10 mouse cellular contexts compared by ENCODE assay signal in the genomic region with DNA sequence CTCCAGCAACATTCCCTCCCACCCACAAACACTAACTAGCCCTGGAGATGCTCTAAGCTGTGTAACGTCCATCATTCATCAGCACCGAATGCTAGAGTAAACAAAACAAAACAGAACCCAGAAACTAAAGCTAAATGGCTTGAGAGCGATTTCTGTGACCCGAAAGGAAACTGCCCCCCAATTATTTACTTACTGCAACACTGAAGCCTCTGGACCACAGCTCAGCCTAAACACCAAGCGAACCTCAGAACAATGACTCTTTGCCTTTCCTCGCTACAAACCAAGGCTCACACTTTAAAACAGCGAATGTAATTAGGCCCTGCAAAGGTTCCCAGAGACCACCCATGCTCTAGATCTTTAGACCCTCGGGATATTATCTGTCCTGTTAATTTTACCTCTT. TPM values are rescaled to one million over a fixed set of nuclear protein-coding genes. Genes with fewer than 3 reads are reported as not detected.
A peak's percentile ranks its signal among the peaks of the same experiment; 100 is the strongest.
DNase-seq lines count a peak whose midpoint lies in the region; ATAC-seq and TF ChIP-seq lines count a peak whose summit lies in the region.
"Had no signal": no experiment of that assay in that cellular context is flagged by ENCODE, and none has a peak within 500 bp of the region (broad histone marks: within the 10 kb centered on the region; RNA-seq: fewer than 3 reads in every experiment).

No protein-coding gene starts in this region.

- no peaks in the 10 kb centered on the region for H3K79me2 ChIP-seq in heart, adult 2 months (replicated peaks; ENCODE audit: control insufficient read depth, insufficient read depth, low read length)

- no peak for TF ChIP-seq POLR2A in heart, adult 2 months (IDR thresholded peaks at IDR 0.05; ENCODE audit: insufficient read depth, low read depth, low read length)

- DNase-seq in heart, adult 2 months: no peak
- DNase-seq in embryo, embryonic 10.5 days (ENCODE audit: low spot score): peak; percentile 59
- no peak for DNase-seq in forebrain, postnatal 0 days
- DNase-seq in liver, embryonic 14.5 days (ENCODE audit: low read depth in 3 of 3, low spot score in 3 of 3): no peak
- no peak for DNase-seq in adrenal gland, postnatal 25 days
- no peak for DNase-seq in adrenal gland, adult 18-20 months (ENCODE audit: low spot score in 2 of 2)
- no peak for DNase-seq in layer of hippocampus, postnatal 14 days (ENCODE audit: low spot score in 2 of 2)
- DNase-seq: cerebellum, postnatal 10 days; gastrocnemius, postnatal 14 days had no signal

- peak overlapping the region; percentile 80 for H3K9ac ChIP-seq in heart, embryonic 13.5 days
- H3K9ac ChIP-seq in heart, adult 2 months (ENCODE audit: low read depth, low read length): no peak overlapping the region
- H3K9ac ChIP-seq in forebrain, postnatal 0 days: no peak overlapping the region
- H3K9ac ChIP-seq in liver, embryonic 14.5 days (replicated peaks): no peak overlapping the region

- H3K27me3 ChIP-seq in heart, embryonic 13.5 days (replicated peaks): no peaks in the 10 kb centered on the region
- H3K27me3 ChIP-seq in heart, adult 2 months (ENCODE audit: control insufficient read depth, insufficient read depth, low read length): 0 out of 2 replicates have a peak, but pooled peaks cover 2% of the 10 kb centered on the region
- no peaks in the 10 kb centered on the region; the same call in 1 of the 2 replicates for H3K27me3 ChIP-seq in forebrain, postnatal 0 days (ENCODE audit: insufficient read depth, low read length)
- H3K27me3 ChIP-seq in liver, embryonic 14.5 days (ENCODE audit: control insufficient read depth, insufficient read depth, low read length): no peaks in the 10 kb centered on the region; the same call in 1 of the 2 replicates

- 15% methylated on average over 8 of the region's 8 CpGs for WGBS in heart, embryonic 13.5 days
- WGBS in heart, adult 2 months: 33% methylated on average over 8 of the region's 8 CpGs
- 11% methylated on average over 8 of the region's 8 CpGs for WGBS in forebrain, postnatal 0 days
- WGBS in liver, embryonic 14.5 days (ENCODE audit: insufficient replicate concordance): 31% methylated on average over 8 of the region's 8 CpGs

- no peaks in the 10 kb centered on the region for H3K9me3 ChIP-seq in heart, embryonic 13.5 days
- H3K9me3 ChIP-seq in forebrain, postnatal 0 days (ENCODE audit: low read length): no peaks in the 10 kb centered on the region
- H3K9me3 ChIP-seq in liver, embryonic 14.5 days (ENCODE audit: control insufficient read depth, low read length): no peaks in the 10 kb centered on the region

- peak overlapping the region; percentile 70 for H3K27ac ChIP-seq in heart, embryonic 13.5 days (replicated peaks)
- H3K27ac ChIP-seq in heart, adult 2 months: no peak overlapping the region
- H3K27ac ChIP-seq in forebrain, postnatal 0 days (ENCODE audit: low read depth, low read length): no peak overlapping the region
- no peak overlapping the region for H3K27ac ChIP-seq in liver, embryonic 14.5 days

- ATAC-seq in heart, embryonic 13.5 days (ENCODE audit: extremely low read depth, insufficient number of reproducible peaks, low FRiP score, low TSS enrichment): no peak
- ATAC-seq in forebrain, postnatal 0 days: no peak
- no peak for ATAC-seq in liver, embryonic 14.5 days (ENCODE audit: insufficient read depth)

- no peak for TF ChIP-seq CTCF in heart, adult 2 months (IDR thresholded peaks at IDR 0.05)
- no peak for TF ChIP-seq CTCF in forebrain, postnatal 0 days (IDR thresholded peaks at IDR 0.05; ENCODE audit: low read depth)
- no peak for TF ChIP-seq CTCF in liver, embryonic 14.5 days (IDR thresholded peaks at IDR 0.05; ENCODE audit: low read depth)

- TF ChIP-seq EP300 in heart, adult 2 months (IDR thresholded peaks at IDR 0.05; ENCODE audit: insufficient read depth, low read depth, low read length): no peak
- no peak for TF ChIP-seq EP300 in liver, embryonic 14.5 days (IDR thresholded peaks at IDR 0.05; ENCODE audit: low read depth)

- H3K4me1 ChIP-seq in heart, embryonic 13.5 days: peaks cover 66% of the 10 kb centered on the region
- no peaks in the 10 kb centered on the region for H3K4me1 ChIP-seq in heart, adult 2 months (ENCODE audit: control insufficient read depth, insufficient read depth, low read length)
- no peaks in the 10 kb centered on the region for H3K4me1 ChIP-seq in forebrain, postnatal 0 days (ENCODE audit: insufficient read depth)
- no peaks in the 10 kb centered on the region for H3K4me1 ChIP-seq in liver, embryonic 14.5 days (replicated peaks; ENCODE audit: control insufficient read depth in 2 of 2, insufficient read depth in 2 of 2, low read length in 1 of 2)

- intact Hi-C loops in heart, adult 2 months (cut with DNase I): no loop called here

- H3K4me2 ChIP-seq in heart, embryonic 13.5 days: peak overlapping the region; percentile 75
- H3K4me2 ChIP-seq in forebrain, postnatal 0 days (ENCODE audit: low read depth): 0 out of 2 replicates have a peak overlapping the region, but pooled peaks have one; percentile 8
- H3K4me2 ChIP-seq in liver, embryonic 14.5 days (ENCODE audit: low read depth): peak overlapping the region; percentile 13; the same call in 1 of the 2 replicates

- H3K4me3 ChIP-seq in heart, embryonic 13.5 days: peak overlapping the region; percentile 60
- H3K4me3 ChIP-seq in heart, adult 2 months: no peak overlapping the region
- H3K4me3 ChIP-seq in forebrain, postnatal 0 days (ENCODE audit: low read depth, low read length): no peak overlapping the region
- H3K4me3 ChIP-seq in liver, embryonic 14.5 days (ENCODE audit: insufficient read depth in 1 of 2, low read depth in 2 of 2, low read length in 2 of 2): peak overlapping the region; percentile 8 to 17; a peak in 2 of 4 replicates

- H3K36me3 ChIP-seq in heart, embryonic 13.5 days: no peaks in the 10 kb centered on the region
- H3K36me3 ChIP-seq in heart, adult 2 months (ENCODE audit: control insufficient read depth, insufficient read depth, low read length): no peaks in the 10 kb centered on the region
- H3K36me3 ChIP-seq in forebrain, postnatal 0 days (ENCODE audit: insufficient read depth): no peaks in the 10 kb centered on the region
- no peaks in the 10 kb centered on the region for H3K36me3 ChIP-seq in liver, embryonic 14.5 days (replicated peaks; ENCODE audit: control insufficient read depth, insufficient read depth, low read depth)

RNA-seq across cellular contexts. Expression of a gene that starts 1.0 kb away (rescaled TPM):
- polyA plus RNA-seq in heart, embryonic 13.5 days (2015; fragmentation: Nextera tagmentation; extraction: Ambion mirVana): 4.9 and 5.3 TPM in 2 replicates
- total RNA-seq in heart, adult 2 months (2021): under 1 TPM; 0.21 to 0.52 TPM
- 0.18 and 0.21 TPM in 2 replicates for polyA plus RNA-seq in heart, adult 2 months (2012; rRNA removed)
- total RNA-seq in forebrain, postnatal 0 days (2014; rRNA removed): 4.3 and 5.3 TPM in 2 replicates
- 0.97 and 1.2 TPM in 2 replicates for polyA plus RNA-seq in forebrain, postnatal 0 days (2015; fragmentation: Nextera tagmentation; extraction: Ambion mirVana)
- 0.76 and 0.90 TPM in 2 replicates for polyA plus RNA-seq in liver, embryonic 14.5 days (2012; rRNA removed)
- 0.85 and 0.93 TPM in 2 replicates for polyA plus RNA-seq in liver, embryonic 14.5 days (2014; fragmentation: Nextera tagmentation; extraction: Ambion mirVana)
- 0.95 and 1.6 TPM in 2 replicates for total RNA-seq in adrenal gland, postnatal 25 days (2021)
- total RNA-seq in adrenal gland, adult 18-20 months (2021): under 1 TPM; 0.54 to 0.56 TPM
- total RNA-seq in layer of hippocampus, postnatal 14 days (2021): 1 to 10 TPM; 4.5 to 5.9 TPM

Comparison
In these comparisons a context has a peak if more than half of its experiments do, and no peak if none do; other contexts are left out.
1. H3K4me3 ChIP-seq: peak in heart, embryonic 13.5 days (single experiment) and liver, embryonic 14.5 days (2 of 2); none in heart, adult 2 months (single experiment) and forebrain, postnatal 0 days (single experiment).
2. H3K4me2 ChIP-seq: peak in every context shown above with its lines; median percentile 75 in heart, embryonic 13.5 days; 13 in liver, embryonic 14.5 days; 8 in forebrain, postnatal 0 days.